ENCODE assay signal across 15 mouse cellular contexts in the genomic region with DNA sequence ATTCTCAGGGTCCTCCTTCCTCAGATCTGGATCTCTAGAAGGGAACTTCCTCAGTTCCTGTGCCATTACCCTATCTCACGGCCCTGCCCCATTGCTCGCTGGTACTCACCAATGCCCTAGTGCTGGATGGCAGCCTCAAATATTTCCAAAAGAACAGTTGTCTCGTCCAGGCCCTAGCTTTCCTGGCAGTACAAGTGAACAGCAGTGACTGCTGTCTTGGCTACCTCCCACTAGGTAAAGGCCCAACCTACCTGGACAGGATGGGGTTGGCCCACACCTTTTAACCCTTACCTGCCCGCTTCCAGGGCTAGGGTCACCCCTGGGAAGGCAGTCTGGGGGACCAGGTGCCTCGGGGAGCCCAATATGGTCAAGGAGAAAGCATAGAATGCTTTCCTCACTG. TPM values are rescaled to one million over a fixed set of nuclear protein-coding genes. Genes with fewer than 3 reads are reported as not detected.
DNase-seq lines count a peak whose midpoint lies in the region; ATAC-seq and TF ChIP-seq lines count a peak whose summit lies in the region.
"Had no signal": no experiment of that assay in that cellular context is flagged by ENCODE, and none has a peak within 500 bp of the region (broad histone marks: within the 10 kb centered on the region; RNA-seq: fewer than 3 reads in every experiment).

No protein-coding gene starts in this region.

- WGBS in intestine, postnatal 0 days, result 61% methylated on average over 5 of the region's 5 CpGs

- peak overlapping the region; percentile 74 for H3K27ac ChIP-seq in intestine, postnatal 0 days (ENCODE audit: low read depth, low read length)
- H3K27ac ChIP-seq: limb, embryonic 15.5 days had no signal

- TF ChIP-seq CTCF in intestine, postnatal 0 days (IDR thresholded peaks at IDR 0.05; ENCODE audit: low read depth), result no peak

- H3K4me3 ChIP-seq in intestine, postnatal 0 days (ENCODE audit: low read depth, low read length), result peak overlapping the region; percentile 18
- H3K4me3 ChIP-seq: limb, embryonic 15.5 days had no signal

- peaks cover 11% of the 10 kb centered on the region; the same call in 1 of the 2 replicates for H3K36me3 ChIP-seq in intestine, postnatal 0 days (ENCODE audit: control insufficient read depth, insufficient read depth)

- ATAC-seq in cerebellum, adult (ENCODE audit: insufficient number of reproducible peaks, low FRiP score, low TSS enrichment), result peak; percentile 42; the same call in 1 of the 2 replicates
- no peak for ATAC-seq in intestine, postnatal 0 days
- ATAC-seq: midbrain, embryonic 16.5 days had no signal

- no peaks in the 10 kb centered on the region for H3K4me1 ChIP-seq in intestine, postnatal 0 days (replicated peaks; ENCODE audit: control insufficient read depth, insufficient read depth, low read length)
- H3K4me1 ChIP-seq: limb, embryonic 15.5 days had no signal

- H3K9ac ChIP-seq in intestine, postnatal 0 days (ENCODE audit: low read depth, low read length), result no peak overlapping the region; the same call in 1 of the 2 replicates
- H3K9ac ChIP-seq: limb, embryonic 15.5 days had no signal

- no peak for DNase-seq in cerebellum, postnatal 10 days
- peak; percentile 61 to 67 for DNase-seq in cerebellum, adult 18-20 months
- DNase-seq in lung, postnatal 36 days, result peak; percentile 45
- no peak for DNase-seq in thymus, postnatal 0 days (ENCODE audit: low spot score)
- no peak for DNase-seq in neural tube, embryonic 10.5 days (ENCODE audit: extremely low spot score, low spot score)
- DNase-seq in testis, postnatal 14 days (ENCODE audit: low spot score), result no peak
- DNase-seq: heart, adult 11 months; heart, postnatal 10 days; thymus, postnatal 4 days had no signal

- no peaks in the 10 kb centered on the region for H3K9me3 ChIP-seq in intestine, postnatal 0 days (ENCODE audit: control insufficient read depth)
- H3K9me3 ChIP-seq: G1E; limb, embryonic 15.5 days had no signal

- H3K27me3 ChIP-seq in intestine, postnatal 0 days (replicated peaks; ENCODE audit: control insufficient read depth, insufficient read depth, low read length), result no peaks in the 10 kb centered on the region
- H3K27me3 ChIP-seq: limb, embryonic 15.5 days had no signal

- H3K4me2 ChIP-seq in intestine, postnatal 0 days (replicated peaks; ENCODE audit: low read depth), result peak overlapping the region; percentile 45
- H3K4me2 ChIP-seq: limb, embryonic 15.5 days had no signal

RNA-seq across cellular contexts. Expression of a gene that starts 9.6 kb away (rescaled TPM):
- polyA plus RNA-seq in intestine, postnatal 0 days (2015; fragmentation: Nextera tagmentation; extraction: Ambion mirVana), result 20.7 and 22.2 TPM in 2 replicates
- polyA plus RNA-seq in thymus, postnatal 0 days (2015; fragmentation: Nextera tagmentation; extraction: Ambion mirVana), result 6.7 and 8.2 TPM in 2 replicates

RNA-seq across cellular contexts. Expression of a gene that starts 12.9 kb away (rescaled TPM):
- polyA plus RNA-seq in intestine, postnatal 0 days (2015; fragmentation: Nextera tagmentation; extraction: Ambion mirVana), result 18.2 and 24.0 TPM in 2 replicates
- polyA plus RNA-seq in thymus, postnatal 0 days (2015; fragmentation: Nextera tagmentation; extraction: Ambion mirVana), result 14.7 and 20.6 TPM in 2 replicates

RNA-seq across cellular contexts. Expression of a gene that starts 19.1 kb away (rescaled TPM):
- not detected in 2 replicates for polyA plus RNA-seq in intestine, postnatal 0 days (2015; fragmentation: Nextera tagmentation; extraction: Ambion mirVana)
- 0.46 and 1.0 TPM in 2 replicates for polyA plus RNA-seq in thymus, postnatal 0 days (2015; fragmentation: Nextera tagmentation; extraction: Ambion mirVana)
- polyA plus RNA-seq: intestine, embryonic 14.5 days; limb, embryonic 15.5 days; midbrain, embryonic 16.5 days had no signal

RNA-seq across cellular contexts. Expression of a gene that starts 21.3 kb away (rescaled TPM):
- polyA plus RNA-seq in intestine, postnatal 0 days (2015; fragmentation: Nextera tagmentation; extraction: Ambion mirVana), result 15.3 and 16.2 TPM in 2 replicates
- 11.4 TPM in 2 replicates for polyA plus RNA-seq in thymus, postnatal 0 days (2015; fragmentation: Nextera tagmentation; extraction: Ambion mirVana)

RNA-seq across cellular contexts. Expression of a gene that starts 27.0 kb away (rescaled TPM):
- 19.3 and 19.5 TPM in 2 replicates for polyA plus RNA-seq in intestine, postnatal 0 days (2015; fragmentation: Nextera tagmentation; extraction: Ambion mirVana)
- 42.2 and 45.5 TPM in 2 replicates for polyA plus RNA-seq in thymus, postnatal 0 days (2015; fragmentation: Nextera tagmentation; extraction: Ambion mirVana)

Comparison
In these comparisons a context has a peak if more than half of its experiments do, and no peak if none do; other contexts are left out.
1. DNase-seq: peak in cerebellum, adult 18-20 months (2 of 2) and lung, postnatal 36 days (single experiment); none in cerebellum, postnatal 10 days (0 of 2), thymus, postnatal 0 days (single experiment), neural tube, embryonic 10.5 days (single experiment) and testis, postnatal 14 days (single experiment).